Mouse (Mus musculus) cerebellum, postnatal 25 days (tissue): ENCODE data around the gene Scgb1a1.

Experiments used
- DNase-seq, 2 experiments: peaks; one replicate each; pipeline ENCODE4 v3.0.0; 2021; ENCODE audit warnings: mixed read lengths in 2 of 2

Gene Scgb1a1

DNA sequence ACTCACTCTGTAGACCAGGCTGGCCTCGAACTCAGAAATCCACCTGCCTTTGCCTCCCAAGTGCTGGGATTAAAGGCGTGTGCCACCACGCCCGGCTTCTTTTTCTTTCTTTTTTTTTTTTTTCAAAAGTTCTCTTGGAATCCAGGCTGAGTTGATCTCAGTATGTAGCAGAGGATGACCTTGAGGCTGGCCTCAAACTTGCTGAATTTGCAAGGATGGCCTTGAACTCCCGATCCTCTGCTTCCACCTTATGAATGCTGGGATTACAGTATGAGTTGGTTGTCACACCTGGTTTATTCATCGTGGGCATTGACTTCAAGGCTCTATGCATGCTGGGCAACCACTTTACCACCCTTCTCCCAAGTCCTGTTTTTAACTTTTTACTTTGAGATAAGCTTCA is 47.1 kb downstream of the Scgb1a1 start:
- DNase-seq = no peak

DNA sequence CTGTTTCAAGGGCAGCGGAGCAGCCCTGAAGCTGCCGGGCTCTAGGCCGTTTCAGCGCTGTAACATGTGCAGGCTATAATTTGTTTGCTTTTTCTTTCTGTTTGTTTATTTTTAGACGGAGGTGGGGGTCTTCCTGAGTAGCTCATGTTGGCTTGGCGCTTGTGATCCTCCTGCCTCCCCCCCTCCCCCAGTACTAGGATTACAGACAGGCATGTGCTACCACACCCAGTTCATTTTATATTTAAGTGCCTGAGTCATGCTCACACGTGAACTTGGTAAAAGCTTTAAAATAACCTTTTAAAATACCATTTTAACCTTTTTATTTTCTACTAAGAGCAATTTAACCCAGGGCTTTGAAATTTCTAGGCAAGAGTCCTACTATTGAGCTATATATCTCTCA is 47.8 kb downstream of the Scgb1a1 start:
- no peak for DNase-seq

- no peak for DNase-seq
Observed at GRCm38 (mm10) chr19:9039266-9039665, 48.5 kb downstream of the Scgb1a1 start.

DNA sequence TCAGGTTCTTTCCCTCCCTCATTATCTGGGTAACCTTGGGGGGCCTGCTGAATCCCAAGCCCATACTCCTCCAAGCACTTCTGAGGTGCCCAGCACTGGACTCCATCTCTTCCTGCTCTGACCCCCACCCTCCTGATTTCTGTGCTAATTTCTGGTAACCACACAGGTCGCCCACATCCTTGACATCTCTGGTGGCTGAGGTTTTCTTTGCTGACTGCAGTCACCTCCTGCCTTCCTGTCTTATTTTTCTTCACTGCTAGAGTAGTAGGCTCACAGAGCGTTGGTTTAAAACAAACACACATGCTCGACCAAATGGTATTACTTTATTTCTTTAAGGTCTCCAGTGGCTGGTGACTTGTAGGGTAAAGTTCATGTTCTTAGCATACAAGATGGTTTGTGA is 49.6 kb downstream of the Scgb1a1 start:
- no peak for DNase-seq

- DNase-seq = no peak
Observed at GRCm38 (mm10) chr19:9035101-9035500, 52.7 kb downstream of the Scgb1a1 start.

DNA sequence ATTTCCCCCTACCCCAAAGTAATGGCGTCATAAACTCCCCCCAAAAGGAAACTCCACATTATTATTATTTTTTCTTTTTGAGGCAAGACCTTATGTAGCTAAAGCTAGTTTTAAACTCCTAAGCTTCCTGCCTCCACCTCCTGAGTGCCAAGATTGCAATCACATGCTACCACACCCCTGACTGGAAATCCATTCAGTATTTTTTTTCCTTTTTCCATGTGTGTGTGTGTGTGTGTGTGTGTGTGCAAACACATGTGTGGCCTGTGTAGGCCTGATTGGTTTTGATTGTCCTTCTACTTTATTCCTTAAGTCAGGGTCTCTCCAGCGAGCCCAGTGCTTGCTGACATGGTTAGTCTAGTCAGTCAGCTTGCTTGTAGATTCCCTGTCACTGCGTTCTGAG is 53.3 kb downstream of the Scgb1a1 start:
- no peak for DNase-seq
